Mouse (Mus musculus) heart, embryonic 14.5 days (tissue): Measurements from ENCODE around the gene Slc4a1ap. TPM values are rescaled to one million over a fixed set of nuclear protein-coding genes. Genes with fewer than 3 reads are reported as not detected.

Experiments
- ATAC-seq: fragments of 200-750 bp; cut with Nextera tagmentation; 2 replicates; pipeline ENCODE4 v1.8.0; 2017; ENCODE audit warnings: low read depth, moderate TSS enrichment; ENCODE audit not compliant: insufficient number of reproducible peaks, insufficient read depth, low FRiP score
- H3K27ac ChIP-seq, 2 experiments: fragments of 200-500 bp in 1 of 2; fragments of 300-500 bp in 1 of 2; sonication (generic) in 1 of 2; replicated peaks in 1 of 2; 2 replicates each; pipeline ENCODE4 v1.5.1; 2012 to 2014; ENCODE audit warnings: low read depth in 2 of 2, low read length in 2 of 2, control low read depth in 1 of 2, mild to moderate bottlenecking in 1 of 2, mixed read lengths in 1 of 2; ENCODE audit not compliant: control insufficient read depth in 1 of 2, insufficient read depth in 1 of 2
- H3K27me3 ChIP-seq: fragments of 300-500 bp; sonication (generic); 2 replicates; pipeline ENCODE4 v1.6.1; 2014; ENCODE audit warnings: mild to moderate bottlenecking, low read length, control low read depth; ENCODE audit not compliant: control insufficient read depth, insufficient read depth
- H3K36me3 ChIP-seq: fragments of 300-500 bp; sonication (generic); 2 replicates; pipeline ENCODE4 v1.6.1; 2014; ENCODE audit warnings: mild to moderate bottlenecking, control low read depth, low read length, mixed read lengths; ENCODE audit not compliant: control insufficient read depth, insufficient read depth
- H3K4me1 ChIP-seq, 2 experiments: fragments of 200-500 bp in 1 of 2; fragments of 300-500 bp in 1 of 2; sonication (generic) in 1 of 2; 2 replicates each; pipeline ENCODE4 v1.6.1; 2012 to 2014; ENCODE audit warnings: low read length in 2 of 2, control low read depth in 1 of 2, mixed read lengths in 1 of 2; ENCODE audit not compliant: control insufficient read depth in 2 of 2, insufficient read depth in 2 of 2
- H3K4me2 ChIP-seq: fragments of 300-500 bp; sonication (generic); 2 replicates; pipeline ENCODE4 v1.6.1; 2014; ENCODE audit warnings: mild to moderate bottlenecking, low read length
- H3K4me3 ChIP-seq, 2 experiments: fragments of 200-500 bp in 1 of 2; fragments of 300-500 bp in 1 of 2; sonication (generic) in 1 of 2; 2 replicates each; pipeline ENCODE4 v1.5.1; 2012 to 2014; ENCODE audit warnings: low read length in 2 of 2, mild to moderate bottlenecking in 2 of 2, control low read depth in 1 of 2, low read depth in 1 of 2, moderate library complexity in 1 of 2; ENCODE audit not compliant: control insufficient read depth in 1 of 2, insufficient read depth in 1 of 2
- H3K9ac ChIP-seq: fragments of 300-500 bp; sonication (generic); 2 replicates; pipeline ENCODE4 v1.6.1; 2014; ENCODE audit warnings: mild to moderate bottlenecking, low read length
- H3K9me3 ChIP-seq: fragments of 300-500 bp; sonication (generic); 2 replicates; pipeline ENCODE4 v1.6.1; 2016; ENCODE audit warnings: low read length, control low read depth; ENCODE audit not compliant: control insufficient read depth
- WGBS: fragments of 180-500 bp; shearing (Covaris S2); extraction: QIAGEN DNeasy Blood & Tissue Kit; methylation state at CpG from one replicate; pipeline ENCODE4 v1.1.7; 2014; 5-methylcytosine and 5-hydroxymethylcytosine counted together
- polyA plus RNA-seq: library from polyadenylated mRNA; unstranded; fragments of >200 nt; fragmentation: Nextera tagmentation; extraction: Ambion mirVana; gene quantifications from 2 replicates; pipeline ENCODE4 v1.2.1, GENCODE M21; 2014

Gene Slc4a1ap
- 17.6 and 19.5 TPM in 2 replicates for polyA plus RNA-seq

DNA sequence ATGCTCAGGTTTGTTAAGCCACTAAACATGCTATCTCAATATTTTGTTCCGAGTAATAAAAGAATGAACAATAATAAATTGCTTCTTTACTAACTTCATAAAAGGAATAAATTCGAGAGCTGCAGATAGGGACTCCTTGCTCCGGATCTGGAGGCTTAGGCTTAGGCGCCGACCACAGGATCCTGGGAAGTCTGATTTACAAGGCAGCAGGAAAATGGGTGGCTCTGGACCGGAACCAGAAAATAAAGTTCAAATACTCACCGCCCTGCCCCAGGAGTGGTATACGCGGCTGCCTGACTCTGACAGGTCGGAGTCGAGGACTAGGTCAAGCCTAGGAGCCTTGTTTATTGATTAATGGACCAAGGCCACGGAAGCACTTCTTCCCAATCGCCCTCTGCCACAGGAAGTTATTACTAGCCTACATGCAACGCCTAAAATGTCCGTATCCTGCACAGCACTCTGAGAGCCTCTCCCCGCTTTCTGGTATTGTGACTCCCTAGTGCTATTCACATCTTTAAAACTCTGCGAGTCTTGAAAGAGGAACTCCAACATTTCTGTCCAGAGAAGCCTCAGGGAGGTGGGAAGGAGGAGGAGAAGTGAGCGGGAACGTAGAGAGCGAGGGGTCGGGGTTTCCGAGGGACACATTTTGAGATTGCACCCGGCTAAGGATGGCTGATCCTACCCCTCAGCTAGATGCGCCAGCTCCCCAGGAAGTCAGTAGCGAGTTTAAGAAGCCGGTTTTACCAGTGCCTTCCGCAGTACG is at the start of gene Slc4a1ap:
Gene Slc4a1ap (plus strand): TSS at position 642 of the 763 bp plus-strand sequence.
- H3K36me3 ChIP-seq, result peaks cover 47% of the 10 kb centered on the region
- H3K27me3 ChIP-seq, result no peaks in the 10 kb centered on the region
- H3K27ac ChIP-seq, result peak within 1 kb of the TSS; percentile 63 to 76
- H3K9me3 ChIP-seq, result no peaks in the 10 kb centered on the region
- H3K9ac ChIP-seq, result peak within 1 kb of the TSS; percentile 80
- ATAC-seq, result 0 out of 2 replicates have a peak, but pooled peaks have one; percentile 54
- peak within 1 kb of the TSS; percentile 89 for H3K4me2 ChIP-seq
- H3K4me3 ChIP-seq, result peak within 1 kb of the TSS; percentile 78 to 89
- peaks cover 5 to 14% of the 10 kb centered on the region in 2 experiments; a peak in 3 of 4 replicates for H3K4me1 ChIP-seq
- WGBS, result under 1% methylated on average over 28 of the region's 28 CpGs

DNA sequence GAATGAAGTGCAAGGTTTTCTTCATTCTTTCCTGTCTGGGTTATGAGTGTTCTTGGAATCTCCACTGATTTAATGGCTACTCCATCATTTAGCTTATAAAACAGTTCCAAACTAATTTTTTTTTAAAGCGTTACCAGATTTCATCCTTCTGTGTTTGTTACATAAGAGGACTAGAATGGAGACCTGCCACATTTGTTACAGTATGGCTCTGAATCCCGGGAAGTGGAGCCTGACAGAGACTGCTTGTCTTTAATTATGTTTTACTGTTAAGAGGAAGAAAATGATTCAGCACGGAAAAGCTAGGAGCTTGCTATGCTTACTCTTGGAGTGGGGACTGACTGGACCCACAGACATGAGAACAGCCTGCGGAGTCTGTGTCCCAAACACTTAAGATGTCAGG is 46.3 kb upstream of the Slc4a1ap start:
- no peak overlapping the region for H3K9ac ChIP-seq
- no peak overlapping the region for H3K4me2 ChIP-seq
- no peak for ATAC-seq
- WGBS, result 88% methylated on average over 4 of the region's 4 CpGs
- no peak overlapping the region for H3K27ac ChIP-seq
- peaks cover 68% of the 10 kb centered on the region for H3K36me3 ChIP-seq
- H3K27me3 ChIP-seq, result no peaks in the 10 kb centered on the region
- no peaks in the 10 kb centered on the region for H3K4me1 ChIP-seq
- H3K4me3 ChIP-seq, result no peak overlapping the region
- H3K9me3 ChIP-seq, result no peaks in the 10 kb centered on the region

- H3K36me3 ChIP-seq, result peaks cover 19% of the 10 kb centered on the region
- H3K4me1 ChIP-seq, result no peaks in the 10 kb centered on the region
- H3K4me2 ChIP-seq, result no peak within 1 kb of the TSS
- no peak within 1 kb of the TSS for H3K27ac ChIP-seq
- ATAC-seq, result no peak
- no peak within 1 kb of the TSS for H3K4me3 ChIP-seq
- H3K9me3 ChIP-seq, result no peaks in the 10 kb centered on the region
- H3K27me3 ChIP-seq, result no peaks in the 10 kb centered on the region
- H3K9ac ChIP-seq, result no peak within 1 kb of the TSS
- 87% methylated on average over 3 of the region's 3 CpGs for WGBS
These were observed 41.4 kb upstream of the Slc4a1ap start, which contains the start of gene 4930548H24Rik for GRCm38 (mm10) chr5:31485440-31485839. Gene 4930548H24Rik (plus strand): TSS chr5:31485740.

- Histone ChIP-seq H3K4me1 (no peaks in the 10 kb centered on the region), H3K27me3 (no peaks in the 10 kb centered on the region), H3K36me3 (no peaks in the 10 kb centered on the region), H3K4me2 (no peak overlapping the region), H3K9me3 (no peaks in the 10 kb centered on the region), H3K9ac (no peak overlapping the region), H3K4me3 (no peak overlapping the region), H3K27ac (no peak overlapping the region)
- no peak for ATAC-seq
- 89% methylated on average over 3 of the region's 3 CpGs for WGBS
These were observed 38.9 kb upstream of the Slc4a1ap start for GRCm38 (mm10) chr5:31487889-31488288.

DNA sequence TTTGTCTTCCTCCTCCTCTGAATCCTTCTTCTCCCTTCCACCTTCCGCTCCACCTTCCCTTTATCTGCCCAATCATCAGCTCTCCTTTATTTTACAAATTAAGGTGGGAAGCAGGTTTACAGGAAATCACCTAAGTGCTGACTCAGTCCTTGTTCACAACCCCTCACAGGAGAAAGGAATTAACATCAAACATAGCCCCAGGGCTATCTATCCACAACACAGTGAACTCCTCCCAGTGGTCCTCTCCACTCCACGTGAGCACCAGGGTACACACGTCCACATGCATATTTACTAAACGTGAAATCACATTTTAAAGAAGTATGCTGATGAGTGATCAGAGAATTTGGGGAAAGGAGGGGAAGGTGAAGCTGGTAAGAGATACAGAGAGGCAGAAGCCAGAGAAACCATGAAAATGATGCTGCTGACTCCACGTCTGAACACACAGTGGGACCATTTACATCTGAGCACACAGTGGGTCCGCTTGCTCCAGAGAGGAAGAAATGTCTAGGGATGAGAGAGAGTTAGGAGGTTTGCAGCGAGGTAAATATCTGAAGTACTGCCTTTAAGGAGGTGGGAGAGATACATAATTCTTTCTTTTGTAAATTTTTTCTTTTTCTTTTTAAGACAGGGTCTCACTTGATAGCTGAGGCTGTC is 37.6 kb upstream of the Slc4a1ap start:
- 54% methylated on average over 7 of the region's 7 CpGs for WGBS

GRCm38 (mm10) chr5:31492031-31492430 is 34.8 kb upstream of the Slc4a1ap start:
- Histone ChIP-seq H3K27ac (no peak overlapping the region), H3K4me3 (no peak overlapping the region), H3K27me3 (no peaks in the 10 kb centered on the region), H3K4me1 (peaks cover 4 to 12% of the 10 kb centered on the region in 2 experiments), H3K36me3 (peaks cover 9% of the 10 kb centered on the region), H3K9me3 (no peaks in the 10 kb centered on the region), H3K4me2 (no peak overlapping the region), H3K9ac (no peak overlapping the region)
- no peak for ATAC-seq
- WGBS, result 48% methylated on average over 1 of the region's 1 CpGs

More for the DNA sequence above, 37.6 kb upstream of the Slc4a1ap start:
- no peak overlapping the region for H3K9ac ChIP-seq
- H3K36me3 ChIP-seq, result no peaks in the 10 kb centered on the region
- no peaks in the 10 kb centered on the region for H3K27me3 ChIP-seq
- H3K27ac ChIP-seq, result no peak overlapping the region
- H3K4me3 ChIP-seq, result no peak overlapping the region
- no peak for ATAC-seq
- no peaks in the 10 kb centered on the region for H3K9me3 ChIP-seq
- no peak overlapping the region for H3K4me2 ChIP-seq
- 0 out of 4 replicates have a peak, but pooled peaks cover 0 to 3% of the 10 kb centered on the region in 2 experiments for H3K4me1 ChIP-seq

DNA sequence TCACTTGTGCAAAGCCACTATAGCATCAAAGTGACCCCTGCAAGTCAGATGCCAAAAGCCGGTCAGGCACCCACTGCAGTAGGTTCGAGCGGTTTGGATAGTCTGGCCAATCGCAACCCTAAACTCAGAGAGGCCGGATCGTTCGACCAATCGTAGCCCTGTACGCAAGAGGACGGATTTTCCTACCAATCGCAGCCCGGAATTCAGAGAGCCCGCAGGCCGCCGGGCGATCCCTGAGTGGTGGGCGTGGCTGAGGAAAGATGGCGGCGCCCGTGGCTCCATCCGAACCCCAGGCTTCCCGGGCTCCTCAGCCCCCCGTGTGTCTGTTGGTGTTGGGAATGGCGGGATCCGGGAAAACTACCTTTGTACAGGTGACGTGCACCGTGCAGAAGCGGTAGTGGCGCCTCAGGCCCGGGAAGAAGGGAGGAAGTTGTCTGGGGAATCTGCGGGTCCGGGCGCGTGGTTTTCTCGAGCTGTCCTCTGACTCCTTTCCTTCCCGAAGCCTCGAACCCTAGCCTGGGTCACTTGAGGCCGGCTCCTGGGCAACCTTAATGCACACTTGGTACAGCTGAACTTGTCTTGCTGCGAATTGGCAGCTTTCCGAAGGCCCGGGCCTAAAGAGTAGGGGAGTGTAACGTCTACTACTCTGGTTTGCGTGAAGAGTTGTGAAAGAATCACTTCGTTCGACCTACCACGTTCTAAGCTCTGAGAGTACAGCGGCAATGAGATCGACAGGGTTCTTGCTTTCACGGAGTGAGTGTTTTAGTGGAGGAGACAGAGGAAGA is 32.1 kb upstream of the Slc4a1ap start, which contains the start of gene Gpn1:
Gene Gpn1 (plus strand): TSS at position 229 of the 785 bp plus-strand sequence.
- no peak within 1 kb of the TSS for H3K27ac ChIP-seq
- peaks cover 4 to 12% of the 10 kb centered on the region in 2 experiments for H3K4me1 ChIP-seq
- peak within 1 kb of the TSS; percentile 67 for H3K4me2 ChIP-seq
- ATAC-seq, result peak; percentile 98
- H3K9ac ChIP-seq, result peak within 1 kb of the TSS; percentile 85
- H3K36me3 ChIP-seq, result peaks cover 36% of the 10 kb centered on the region
- H3K9me3 ChIP-seq, result no peaks in the 10 kb centered on the region
- H3K4me3 ChIP-seq, result peak within 1 kb of the TSS; percentile 62 to 89
- H3K27me3 ChIP-seq, result no peaks in the 10 kb centered on the region
- under 1% methylated on average over 49 of the region's 49 CpGs for WGBS
